Mouse (Mus musculus) hindbrain, embryonic 14.5 days (tissue): ENCODE measurements around the gene Gm17304. TPM values are rescaled to one million over a fixed set of nuclear protein-coding genes. Genes with fewer than 3 reads are reported as not detected.

ENCODE experiments used
- ATAC-seq: fragments of 200-750 bp; cut with Nextera tagmentation; 2 replicates; pipeline ENCODE4 v1.8.0; 2017; ENCODE audit warnings: moderate number of reproducible peaks, mild to moderate bottlenecking, moderate TSS enrichment, moderate library complexity; ENCODE audit not compliant: low FRiP score
- DNase-seq: peaks from one replicate; pipeline ENCODE4 v3.0.0-alpha.2; 2015; ENCODE audit warnings: low spot score
- H3K27ac ChIP-seq: fragments of 300-500 bp; sonication (generic); 2 replicates; pipeline ENCODE4 v1.5.1; 2014; ENCODE audit warnings: mild to moderate bottlenecking, moderate library complexity
- H3K27me3 ChIP-seq: fragments of 300-500 bp; sonication (generic); 2 replicates; pipeline ENCODE4 v1.6.1; 2014; ENCODE audit warnings: mild to moderate bottlenecking, low read length, mixed read lengths; ENCODE audit not compliant: control insufficient read depth, insufficient read depth
- H3K36me3 ChIP-seq: fragments of 300-500 bp; sonication (generic); replicated peaks from 2 replicates; pipeline ENCODE4 v1.6.1; 2014; ENCODE audit not compliant: control insufficient read depth, insufficient read depth
- H3K4me1 ChIP-seq: fragments of 300-500 bp; sonication (generic); replicated peaks from 2 replicates; pipeline ENCODE4 v1.6.1; 2014; ENCODE audit warnings: antibody characterized with exemption, low read length, mixed read lengths; ENCODE audit not compliant: control insufficient read depth, insufficient read depth
- H3K4me2 ChIP-seq: fragments of 300-500 bp; sonication (generic); replicated peaks from 2 replicates; pipeline ENCODE4 v1.6.1; 2014; ENCODE audit warnings: mild to moderate bottlenecking, moderate library complexity
- H3K4me3 ChIP-seq: fragments of 300-500 bp; sonication (generic); replicated peaks from 2 replicates; pipeline ENCODE4 v1.5.1; 2014; ENCODE audit warnings: mild to moderate bottlenecking, low read length
- H3K9ac ChIP-seq: fragments of 300-500 bp; sonication (generic); 2 replicates; pipeline ENCODE4 v1.6.1; 2014
- H3K9me3 ChIP-seq: fragments of 300-500 bp; sonication (generic); 2 replicates; pipeline ENCODE4 v1.6.1; 2016; ENCODE audit warnings: low read length; ENCODE audit not compliant: control insufficient read depth
- WGBS: fragments of 180-500 bp; shearing (Covaris S2); extraction: QIAGEN DNeasy Blood & Tissue Kit; methylation state at CpG from one replicate; pipeline ENCODE4 v1.1.7; 2014; 5-methylcytosine and 5-hydroxymethylcytosine counted together
- polyA plus RNA-seq: library from polyadenylated mRNA; unstranded; fragments of >200 nt; fragmentation: Nextera tagmentation; extraction: Ambion mirVana; gene quantifications from 2 replicates; pipeline ENCODE4 v1.2.1, GENCODE M21; 2014

Gene Gm17304
- polyA plus RNA-seq, 1 experiment from 2014 or later: not detected

DNA sequence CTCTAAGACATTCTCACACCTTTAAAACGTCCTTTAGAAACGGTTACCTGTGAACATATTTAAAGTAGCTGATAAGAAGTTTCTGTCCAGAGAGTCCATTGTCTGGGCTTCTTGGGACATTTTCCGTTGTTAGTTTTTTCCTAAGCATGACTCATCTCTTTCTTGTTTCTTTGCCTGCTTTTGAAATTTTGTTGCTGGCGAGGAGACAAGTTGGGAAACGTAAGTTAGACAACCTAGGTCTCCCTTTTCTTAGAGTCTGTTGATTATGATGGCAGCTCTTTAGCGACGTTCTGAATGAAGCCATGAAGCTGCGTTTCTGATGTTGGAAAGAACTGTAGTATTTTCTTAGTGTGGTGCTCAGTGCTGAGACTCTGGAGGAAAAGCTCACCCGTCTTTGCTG lies 19.9 kb upstream of the Gm17304 start:
- H3K36me3 ChIP-seq: peaks cover 8% of the 10 kb centered on the region
- WGBS: 96% methylated on average over 9 of the region's 9 CpGs
- H3K9me3 ChIP-seq: no peaks in the 10 kb centered on the region
- no peaks in the 10 kb centered on the region for H3K4me1 ChIP-seq
- H3K27me3 ChIP-seq: 0 out of 2 replicates have a peak, but pooled peaks cover 9% of the 10 kb centered on the region
- no peak overlapping the region for H3K4me3 ChIP-seq
- no peak overlapping the region for H3K27ac ChIP-seq
- no peak overlapping the region for H3K4me2 ChIP-seq
- H3K9ac ChIP-seq: no peak overlapping the region
- no peak for ATAC-seq
- DNase-seq: no peak

DNA sequence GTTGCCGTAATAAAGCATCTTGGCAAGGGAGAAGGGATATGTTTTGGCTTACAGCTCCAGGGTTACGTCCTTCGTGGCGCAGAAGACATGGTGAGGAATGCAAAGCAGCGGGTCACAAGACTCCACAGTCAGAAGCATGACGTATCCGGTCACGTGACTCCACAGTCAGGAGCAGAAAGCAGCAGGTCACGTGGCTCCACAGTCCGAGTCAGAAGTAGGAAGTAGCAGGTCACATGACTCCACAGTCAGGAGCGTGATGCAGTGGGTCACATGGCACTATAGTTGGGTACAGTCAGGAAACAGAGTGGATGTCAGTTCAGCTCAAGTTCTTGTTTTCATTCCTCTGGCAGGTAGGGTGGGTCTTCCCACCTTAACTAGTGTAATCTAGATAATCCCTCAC lies 19.2 kb upstream of the Gm17304 start:
- Histone ChIP-seq H3K36me3 (peaks cover 8% of the 10 kb centered on the region), H3K4me3 (no peak overlapping the region), H3K4me2 (no peak overlapping the region), H3K4me1 (no peaks in the 10 kb centered on the region), H3K9ac (no peak overlapping the region), H3K27me3 (0 out of 2 replicates have a peak, but pooled peaks cover 8% of the 10 kb centered on the region), H3K27ac (no peak overlapping the region), H3K9me3 (no peaks in the 10 kb centered on the region)
- no peak for DNase-seq
- ATAC-seq: no peak
- WGBS: 95% methylated on average over 11 of the region's 11 CpGs

DNA sequence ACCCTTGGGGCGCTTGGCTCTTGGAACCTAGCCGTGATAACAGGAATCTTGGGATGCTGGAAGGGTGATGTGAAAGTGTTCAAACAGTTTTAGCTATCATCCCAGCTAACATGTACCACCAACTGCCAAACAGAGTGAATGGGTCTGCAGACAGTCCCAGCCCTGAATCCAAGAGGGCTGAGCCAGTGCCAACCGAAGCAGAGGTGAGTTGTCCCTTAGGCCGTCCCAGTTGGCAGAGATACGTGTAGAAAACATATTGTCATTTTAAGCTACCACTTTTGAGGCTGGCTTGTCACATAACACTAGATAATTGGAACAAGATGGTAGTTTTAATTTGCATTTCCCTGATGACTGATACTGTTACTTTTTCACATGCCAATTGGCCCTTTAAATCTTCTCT lies 18.2 kb upstream of the Gm17304 start:
- no peak for DNase-seq
- 0 out of 2 replicates have a peak, but pooled peaks cover 5% of the 10 kb centered on the region for H3K27me3 ChIP-seq
- whole genome bisulfite sequencing: 85% methylated on average over 5 of the region's 5 CpGs
- H3K36me3 ChIP-seq: peaks cover 8% of the 10 kb centered on the region
- H3K4me1 ChIP-seq: no peaks in the 10 kb centered on the region
- H3K27ac ChIP-seq: no peak overlapping the region
- ATAC-seq: no peak
- H3K4me3 ChIP-seq: no peak overlapping the region
- no peak overlapping the region for H3K9ac ChIP-seq
- no peaks in the 10 kb centered on the region for H3K9me3 ChIP-seq
- H3K4me2 ChIP-seq: no peak overlapping the region

DNA sequence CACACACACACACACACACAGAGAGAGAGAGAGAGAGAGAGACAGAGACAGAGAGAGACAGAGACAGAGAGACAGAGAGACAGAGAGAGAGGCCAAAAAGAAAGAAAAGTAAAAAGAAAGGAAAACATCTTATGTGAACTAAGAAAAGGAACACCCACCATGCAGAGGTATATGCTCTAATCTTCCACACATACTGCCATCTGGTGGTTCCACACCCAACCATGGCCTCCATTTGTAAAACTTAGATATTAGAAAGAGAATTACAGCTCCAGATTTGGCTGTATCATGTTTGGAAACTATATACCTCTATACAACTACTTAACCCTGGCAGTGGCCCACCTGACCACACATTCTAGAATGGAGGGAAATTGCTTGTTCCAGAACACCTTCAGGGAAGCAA lies 14.5 kb upstream of the Gm17304 start:
- H3K9ac ChIP-seq: no peak overlapping the region
- H3K4me2 ChIP-seq: no peak overlapping the region
- H3K9me3 ChIP-seq: no peaks in the 10 kb centered on the region
- no peak overlapping the region for H3K4me3 ChIP-seq
- H3K27me3 ChIP-seq: no peaks in the 10 kb centered on the region
- H3K36me3 ChIP-seq: peaks cover 8% of the 10 kb centered on the region
- no peaks in the 10 kb centered on the region for H3K4me1 ChIP-seq
- ATAC-seq (no peak), DNase-seq (no peak)
- H3K27ac ChIP-seq: no peak overlapping the region

DNA sequence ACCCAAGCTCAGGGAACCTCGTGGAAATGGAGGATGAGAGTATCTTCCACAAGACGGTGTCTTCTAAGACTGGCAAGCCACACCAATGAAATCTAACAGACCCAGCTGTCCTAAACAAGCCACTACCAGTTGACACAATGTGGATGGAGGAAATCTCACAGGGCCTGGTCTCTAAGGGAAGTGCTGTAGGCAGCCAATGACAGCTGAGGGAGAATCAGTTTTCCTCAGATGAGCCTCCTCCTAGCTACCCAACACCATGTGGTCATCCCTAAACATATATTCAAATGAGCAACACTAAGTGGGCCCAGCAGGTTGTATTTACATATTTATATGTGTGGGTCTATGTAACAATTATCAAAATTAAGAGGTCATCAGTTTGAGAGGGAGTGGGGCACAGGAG lies 11.4 kb upstream of the Gm17304 start:
- no peak overlapping the region for H3K4me3 ChIP-seq
- H3K4me2 ChIP-seq: no peak overlapping the region
- peaks cover 9% of the 10 kb centered on the region for H3K36me3 ChIP-seq
- H3K27ac ChIP-seq: no peak overlapping the region
- H3K4me1 ChIP-seq: no peaks in the 10 kb centered on the region
- DNase-seq: no peak
- no peak; the same call in 1 of the 2 replicates for ATAC-seq
- H3K9me3 ChIP-seq: no peaks in the 10 kb centered on the region
- no peaks in the 10 kb centered on the region for H3K27me3 ChIP-seq
- no peak overlapping the region for H3K9ac ChIP-seq
- 85% methylated on average over 2 of the region's 2 CpGs for WGBS

DNA sequence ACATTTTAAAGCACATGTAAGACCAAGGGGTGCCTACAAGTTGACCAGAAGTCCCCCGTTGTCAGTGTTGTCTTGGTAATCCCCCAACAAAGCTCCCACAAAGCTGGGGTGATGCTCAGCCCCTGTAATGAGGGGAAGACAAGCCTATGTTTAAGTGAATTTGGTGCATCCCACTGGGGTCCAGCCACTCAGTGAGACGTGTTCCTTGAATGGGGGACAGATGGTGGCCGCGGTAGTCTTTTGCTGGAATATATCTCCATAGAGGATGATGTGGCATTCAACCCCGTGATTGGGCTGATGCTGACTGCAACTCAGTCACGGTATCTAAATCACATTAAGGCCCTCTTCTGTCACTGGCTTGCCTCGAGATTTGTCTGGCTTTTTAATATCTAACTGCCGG lies 9.4 kb upstream of the Gm17304 start:
- no peaks in the 10 kb centered on the region for H3K27me3 ChIP-seq
- no peaks in the 10 kb centered on the region for H3K9me3 ChIP-seq
- peaks cover 9% of the 10 kb centered on the region for H3K36me3 ChIP-seq
- H3K9ac ChIP-seq: no peak overlapping the region
- no peaks in the 10 kb centered on the region for H3K4me1 ChIP-seq
- ATAC-seq (0 out of 2 replicates have a peak, but pooled peaks have one; percentile 17), DNase-seq (no peak)
- H3K4me3 ChIP-seq: no peak overlapping the region
- WGBS: 47% methylated on average over 8 of the region's 8 CpGs
- H3K27ac ChIP-seq: no peak overlapping the region
- no peak overlapping the region for H3K4me2 ChIP-seq

- H3K4me1 ChIP-seq: no peaks in the 10 kb centered on the region
- H3K9ac ChIP-seq: no peak overlapping the region
- H3K27ac ChIP-seq: no peak overlapping the region
- 0 out of 2 replicates have a peak, but pooled peaks cover 7% of the 10 kb centered on the region for H3K36me3 ChIP-seq
- 91% methylated on average over 5 of the region's 5 CpGs for WGBS
- H3K4me2 ChIP-seq: no peak overlapping the region
- H3K4me3 ChIP-seq: no peak overlapping the region
- no peaks in the 10 kb centered on the region for H3K9me3 ChIP-seq
- ATAC-seq (no peak), DNase-seq (no peak)
- no peaks in the 10 kb centered on the region for H3K27me3 ChIP-seq
Observed at GRCm38 (mm10) chr5:106604381-106604780, 4.5 kb upstream of the Gm17304 start.

GRCm38 (mm10) chr5:106605096-106605495 lies 3.8 kb upstream of the Gm17304 start:
- H3K9me3 ChIP-seq: no peaks in the 10 kb centered on the region
- no peak overlapping the region for H3K4me3 ChIP-seq
- no peaks in the 10 kb centered on the region for H3K4me1 ChIP-seq
- no peak for DNase-seq
- no peak overlapping the region for H3K27ac ChIP-seq
- ATAC-seq: no peak
- H3K36me3 ChIP-seq: 0 out of 2 replicates have a peak, but pooled peaks cover 7% of the 10 kb centered on the region
- 87% methylated on average over 6 of the region's 6 CpGs for WGBS
- no peak overlapping the region for H3K9ac ChIP-seq
- H3K4me2 ChIP-seq: no peak overlapping the region
- no peaks in the 10 kb centered on the region for H3K27me3 ChIP-seq

DNA sequence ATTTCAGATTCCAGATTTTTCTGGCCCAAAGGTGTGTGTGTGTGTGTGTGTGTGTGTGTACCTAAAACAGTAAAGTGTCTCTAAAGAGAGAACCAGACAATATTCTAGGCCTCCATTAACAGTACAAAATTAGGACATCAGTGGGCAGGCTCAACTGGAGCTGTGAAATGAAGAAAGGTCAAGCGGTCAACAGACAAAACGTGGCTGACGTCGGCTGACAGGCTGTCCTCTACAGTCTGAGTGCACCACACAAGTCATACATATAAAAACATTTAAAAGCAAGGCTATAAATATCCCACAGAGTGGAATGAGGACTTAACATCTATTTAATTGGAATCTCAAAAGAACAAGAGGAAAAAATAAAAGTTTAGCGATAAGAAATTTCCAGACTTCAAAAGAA lies 1.8 kb upstream of the Gm17304 start:
- 79% methylated on average over 5 of the region's 5 CpGs for WGBS
- Histone ChIP-seq H3K4me1 (no peaks in the 10 kb centered on the region), H3K36me3 (0 out of 2 replicates have a peak, but pooled peaks cover 7% of the 10 kb centered on the region), H3K4me3 (no peak overlapping the region), H3K27me3 (no peaks in the 10 kb centered on the region), H3K4me2 (no peak overlapping the region), H3K9me3 (no peaks in the 10 kb centered on the region), H3K27ac (no peak overlapping the region), H3K9ac (no peak overlapping the region)
- DNase-seq (no peak), ATAC-seq (no peak)

GRCm38 (mm10) chr5:106612151-106612550 lies 3.3 kb downstream of the Gm17304 start:
- 97% methylated on average over 2 of the region's 2 CpGs for WGBS
- Histone ChIP-seq H3K4me3 (no peak overlapping the region), H3K9me3 (no peaks in the 10 kb centered on the region), H3K27ac (no peak overlapping the region), H3K9ac (no peak overlapping the region), H3K36me3 (0 out of 2 replicates have a peak, but pooled peaks cover 4% of the 10 kb centered on the region), H3K27me3 (no peaks in the 10 kb centered on the region), H3K4me1 (no peaks in the 10 kb centered on the region), H3K4me2 (no peak overlapping the region)
- no peak for DNase-seq
- ATAC-seq: no peak
